Mouse (Mus musculus) lung, postnatal 0 days (tissue): ENCODE results near the gene Unc80. TPM values are rescaled to one million over a fixed set of nuclear protein-coding genes. Genes with fewer than 3 reads are reported as not detected.

Experiments
- ATAC-seq: fragments of 200-750 bp; cut with Nextera tagmentation; 2 replicates; pipeline ENCODE4 v1.8.0; 2017; ENCODE audit warnings: moderate library complexity
- DNase-seq: peaks from one replicate; pipeline ENCODE4 v3.0.0-alpha.2; 2016; ENCODE audit warnings: low spot score
- H3K27ac ChIP-seq: fragments of 300-500 bp; sonication (generic); 2 replicates; pipeline ENCODE4 v1.5.1; 2014; ENCODE audit warnings: antibody characterized with exemption, mild to moderate bottlenecking, low read length, mixed read lengths
- H3K27me3 ChIP-seq: fragments of 300-500 bp; sonication (generic); replicated peaks from 2 replicates; pipeline ENCODE4 v1.6.1; 2014; ENCODE audit warnings: low read length, mixed read lengths; ENCODE audit not compliant: insufficient read depth
- H3K36me3 ChIP-seq: fragments of 300-500 bp; sonication (generic); 2 replicates; pipeline ENCODE4 v1.6.1; 2014; ENCODE audit warnings: low read length, mixed read lengths; ENCODE audit not compliant: insufficient read depth
- H3K4me1 ChIP-seq: fragments of 300-500 bp; sonication (generic); 2 replicates; pipeline ENCODE4 v1.6.1; 2014; ENCODE audit warnings: antibody characterized with exemption, low read depth, low read length, mixed read lengths; ENCODE audit not compliant: insufficient read depth
- H3K4me2 ChIP-seq: fragments of 300-500 bp; sonication (generic); replicated peaks from 2 replicates; pipeline ENCODE4 v1.6.1; 2014; ENCODE audit warnings: low read depth, mild to moderate bottlenecking, low read length, moderate library complexity, mixed read lengths
- H3K4me3 ChIP-seq: fragments of 300-500 bp; sonication (generic); 2 replicates; pipeline ENCODE4 v1.5.1; 2014; ENCODE audit warnings: low read depth, low read length
- H3K9ac ChIP-seq: fragments of 300-500 bp; sonication (generic); replicated peaks from 2 replicates; pipeline ENCODE4 v1.6.1; 2014; ENCODE audit warnings: low read depth, mild to moderate bottlenecking
- H3K9me3 ChIP-seq: fragments of 300-500 bp; sonication (generic); 2 replicates; pipeline ENCODE4 v1.6.1; 2016; ENCODE audit warnings: low read length, mixed read lengths
- CTCF ChIP-seq: IDR thresholded peaks from 2 replicates; pipeline ENCODE4 v1.5.1; 2016; ENCODE audit warnings: antibody characterized with exemption, mild to moderate bottlenecking
- EP300 ChIP-seq: IDR thresholded peaks from 2 replicates; pipeline ENCODE4 v1.6.1; 2016; ENCODE audit warnings: antibody characterized with exemption, mild to moderate bottlenecking, control low read depth
- WGBS: fragments of 180-500 bp; shearing (Covaris S2); extraction: QIAGEN DNeasy Blood & Tissue Kit; methylation state at CpG from one replicate; pipeline ENCODE4 v1.1.7; 2014; 5-methylcytosine and 5-hydroxymethylcytosine counted together
- polyA plus RNA-seq: library from polyadenylated mRNA; unstranded; fragments of >200 nt; fragmentation: Nextera tagmentation; extraction: Ambion mirVana; gene quantifications from 2 replicates; pipeline ENCODE4 v1.2.1, GENCODE M21; 2015

The Unc80 gene
- polyA plus RNA-seq, 1 experiment from 2014 or later, result 0.67 TPM

GRCm38 (mm10) chr1:66700149-66700692 is 232.1 kb downstream of the Unc80 start:
- H3K27ac ChIP-seq, result no peak overlapping the region
- no peaks in the 10 kb centered on the region for H3K27me3 ChIP-seq
- H3K4me3 ChIP-seq, result peak overlapping the region; percentile 75
- H3K4me1 ChIP-seq, result no peaks in the 10 kb centered on the region
- ATAC-seq, result peak; percentile 3; the same call in 1 of the 2 replicates
- TF ChIP-seq CTCF (no peak), EP300 (no peak)
- 42% methylated on average over 5 of the region's 5 CpGs for WGBS
- no peaks in the 10 kb centered on the region for H3K9me3 ChIP-seq
- H3K4me2 ChIP-seq, result peak overlapping the region; percentile 70
- peak overlapping the region; percentile 68; the same call in 1 of the 2 replicates for H3K9ac ChIP-seq
- no peaks in the 10 kb centered on the region for H3K36me3 ChIP-seq
- peak; percentile 46 for DNase-seq

- Histone ChIP-seq H3K27me3 (no peaks in the 10 kb centered on the region), H3K36me3 (no peaks in the 10 kb centered on the region), H3K4me3 (peak within 1 kb of the TSS; percentile 75), H3K9me3 (no peaks in the 10 kb centered on the region), H3K27ac (peak within 1 kb of the TSS; percentile 82), H3K9ac (peak within 1 kb of the TSS; percentile 68), H3K4me2 (peak within 1 kb of the TSS; percentile 70), H3K4me1 (no peaks in the 10 kb centered on the region)
- DNase-seq (peak; percentile 97), ATAC-seq (peak; percentile 100)
- WGBS, result under 1% methylated on average over 68 of the region's 73 CpGs
- TF ChIP-seq EP300 (no peak), CTCF (peak; percentile 40; the same call in 1 of the 2 replicates)
Measured at GRCm38 (mm10) chr1:66700693-66701575, 232.8 kb downstream of the Unc80 start, which contains the start of gene Rpe. TSS of gene Rpe (plus strand) at chr1:66700831.

- peak overlapping the region; percentile 75 for H3K4me3 ChIP-seq
- DNase-seq, result peak; percentile 82
- WGBS, result 11% methylated on average over 2 of the region's 2 CpGs
- H3K27ac ChIP-seq, result peak overlapping the region; percentile 82; the same call in 1 of the 2 replicates
- no peak for ATAC-seq
- peak overlapping the region; percentile 68; the same call in 1 of the 2 replicates for H3K9ac ChIP-seq
- H3K4me2 ChIP-seq, result peak overlapping the region; percentile 70
- H3K27me3 ChIP-seq, result no peaks in the 10 kb centered on the region
- TF ChIP-seq CTCF, result no peak
- TF ChIP-seq EP300, result 0 out of 2 replicates have a peak, but pooled peaks have one; percentile 18
- H3K4me1 ChIP-seq, result no peaks in the 10 kb centered on the region
- no peaks in the 10 kb centered on the region for H3K9me3 ChIP-seq
- H3K36me3 ChIP-seq, result peaks cover 3% of the 10 kb centered on the region; the same call in 1 of the 2 replicates
Measured at GRCm38 (mm10) chr1:66701576-66701940, 233.4 kb downstream of the Unc80 start.

- Histone ChIP-seq H3K9ac (no peak overlapping the region), H3K9me3 (no peaks in the 10 kb centered on the region), H3K4me2 (no peak overlapping the region), H3K27ac (no peak overlapping the region), H3K4me3 (no peak overlapping the region), H3K36me3 (peaks cover 7% of the 10 kb centered on the region; the same call in 1 of the 2 replicates), H3K4me1 (no peaks in the 10 kb centered on the region), H3K27me3 (no peaks in the 10 kb centered on the region)
- no peak for TF ChIP-seq EP300
- no peak for TF ChIP-seq CTCF
- no peak for ATAC-seq
- 76% methylated on average over 4 of the region's 4 CpGs for WGBS
- DNase-seq, result no peak
Measured at GRCm38 (mm10) chr1:66702623-66703345, 234.6 kb downstream of the Unc80 start.

- Histone ChIP-seq H3K36me3 (peaks cover 7% of the 10 kb centered on the region; the same call in 1 of the 2 replicates), H3K4me3 (no peak overlapping the region), H3K27ac (no peak overlapping the region), H3K9ac (no peak overlapping the region), H3K4me2 (no peak overlapping the region), H3K4me1 (no peaks in the 10 kb centered on the region), H3K27me3 (no peaks in the 10 kb centered on the region), H3K9me3 (no peaks in the 10 kb centered on the region)
- no peak for DNase-seq
- ATAC-seq, result no peak
- TF ChIP-seq CTCF, result no peak
- no peak for TF ChIP-seq EP300
- WGBS, result 69% methylated on average over 6 of the region's 6 CpGs
Measured at GRCm38 (mm10) chr1:66704523-66704922, 236.4 kb downstream of the Unc80 start.

GRCm38 (mm10) chr1:66712859-66713258 is 244.7 kb downstream of the Unc80 start:
- no peaks in the 10 kb centered on the region for H3K27me3 ChIP-seq
- no peaks in the 10 kb centered on the region for H3K9me3 ChIP-seq
- H3K4me3 ChIP-seq, result no peak overlapping the region
- no peak overlapping the region for H3K4me2 ChIP-seq
- WGBS, result 87% methylated on average over 3 of the region's 3 CpGs
- no peak overlapping the region for H3K27ac ChIP-seq
- TF ChIP-seq CTCF, result no peak
- H3K4me1 ChIP-seq, result no peaks in the 10 kb centered on the region
- ATAC-seq (no peak), DNase-seq (no peak)
- H3K9ac ChIP-seq, result no peak overlapping the region
- no peaks in the 10 kb centered on the region; the same call in 1 of the 2 replicates for H3K36me3 ChIP-seq
